Mouse (Mus musculus): ENCODE measurements around the gene Gm45140.

Gene Gm45140

DNA sequence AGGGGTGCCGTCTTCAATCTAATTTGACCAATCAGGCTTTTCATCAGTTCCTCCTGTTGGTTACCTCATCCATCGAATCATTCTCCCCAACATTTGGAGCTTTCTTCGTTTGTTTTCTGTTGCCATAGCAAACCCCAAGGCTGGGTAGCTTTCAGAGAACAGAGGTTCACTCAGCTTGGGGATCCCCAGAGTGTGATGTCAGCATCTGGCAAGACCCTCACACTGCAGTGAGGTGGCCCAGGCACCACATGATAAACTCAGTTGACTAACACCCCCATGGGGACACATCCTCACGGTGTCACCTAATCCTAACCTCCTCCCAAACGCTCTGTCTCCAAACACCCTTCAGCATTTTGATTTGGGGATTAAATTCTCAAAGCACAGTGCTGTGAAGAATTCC lies 92.3 kb downstream of the Gm45140 start:
- in situ Hi-C loops (cut with MboI; ENCODE audit: low sequenced_read_pairs): no loop called here

GRCm38 (mm10) chr6:87742804-87743203 lies 92.8 kb downstream of the Gm45140 start:
- in situ Hi-C loops (cut with MboI; ENCODE audit: low sequenced_read_pairs): no loop called here

DNA sequence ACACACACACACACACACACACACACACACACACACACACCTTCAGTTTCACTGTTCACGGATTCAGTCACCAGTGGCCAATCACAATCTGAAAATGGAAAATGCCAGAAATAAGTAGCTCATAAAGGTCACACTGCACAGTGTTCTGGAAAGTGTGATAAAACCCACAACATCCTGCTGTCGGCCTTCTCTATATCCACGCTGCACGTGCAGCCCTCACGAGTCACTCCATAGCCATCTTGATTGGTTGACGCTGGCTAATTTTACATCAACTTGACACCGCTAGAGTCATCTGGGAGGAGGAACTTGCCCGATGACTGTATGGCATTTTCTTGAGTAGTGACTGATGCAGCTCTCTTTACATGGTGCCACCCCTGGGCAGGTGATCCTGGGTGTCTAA lies 93.6 kb downstream of the Gm45140 start:
- in situ Hi-C loops (cut with MboI; ENCODE audit: low sequenced_read_pairs): no loop called here

- in situ Hi-C loops (cut with MboI; ENCODE audit: low sequenced_read_pairs): no loop called here
Observed at GRCm38 (mm10) chr6:87740496-87740895, 95.1 kb downstream of the Gm45140 start.

GRCm38 (mm10) chr6:87739898-87740297 lies 95.7 kb downstream of the Gm45140 start:
- in situ Hi-C loops (cut with MboI; ENCODE audit: low sequenced_read_pairs): no loop called here

Data from CH12F3 (cell line).